Mouse (Mus musculus): ENCODE measurements around the gene Vill. TPM values are rescaled to one million over a fixed set of nuclear protein-coding genes. Genes with fewer than 3 reads are reported as not detected.
A peak's percentile ranks its signal among the peaks of the same experiment; 100 is the strongest.

Vill gene
- total RNA-seq, 4 experiments from 2014 or later = 2.4 to 4.6 (median 4.4) TPM

DNA sequence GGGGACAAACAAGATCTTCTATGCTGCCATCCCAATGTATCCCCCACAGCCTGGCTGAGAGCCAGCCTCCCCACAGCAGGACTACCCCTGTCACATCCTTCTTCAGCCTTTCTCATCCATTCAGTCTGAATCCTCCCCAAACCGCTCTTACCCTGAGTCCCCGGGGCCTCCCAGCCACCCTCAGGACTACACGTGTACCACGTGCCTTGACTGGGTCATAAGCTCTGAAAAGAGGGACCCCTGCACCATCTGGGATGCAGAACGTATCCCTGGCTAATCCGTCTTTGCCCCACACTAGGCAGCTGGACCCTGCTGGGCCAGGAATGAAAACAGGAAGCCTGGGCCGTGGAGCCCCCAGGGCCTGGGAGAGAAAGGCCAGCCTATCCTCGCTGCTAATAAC lies 29.5 kb downstream of the Vill start:
- DNase-seq = no peak

GRCm38 (mm10) chr9:119082656-119083430 lies 30.3 kb downstream of the Vill start:
- DNase-seq = no peak

GRCm38 (mm10) chr9:119083966-119084365 lies 31.4 kb downstream of the Vill start:
- DNase-seq = no peak

GRCm38 (mm10) chr9:119086451-119086850 lies 33.9 kb downstream of the Vill start:
- no peak for DNase-seq

GRCm38 (mm10) chr9:119087309-119087708 lies 34.7 kb downstream of the Vill start:
- no peak for DNase-seq

- DNase-seq = peak; percentile 94
Observed at GRCm38 (mm10) chr9:119088148-119088801, 35.7 kb downstream of the Vill start.

DNA sequence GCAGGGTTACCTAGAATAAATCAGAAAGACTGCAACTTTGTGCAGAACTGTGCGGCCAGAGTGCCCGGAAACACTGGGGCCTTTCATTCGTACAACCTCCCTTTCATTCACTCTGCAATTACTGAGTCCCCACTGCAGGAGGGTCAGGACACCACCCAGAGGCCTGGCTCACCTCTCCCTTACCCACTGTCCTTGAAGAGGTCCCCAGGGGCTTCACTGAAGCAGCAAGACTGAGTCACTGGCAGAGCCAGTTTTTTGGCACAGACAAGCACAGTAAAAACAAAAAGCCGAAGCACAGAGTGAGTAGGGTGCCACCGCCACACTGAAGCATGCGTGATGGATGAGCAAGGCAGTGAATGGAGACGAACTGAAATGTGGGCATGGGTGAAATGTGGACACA lies 36.9 kb downstream of the Vill start:
- DNase-seq = no peak

DNA sequence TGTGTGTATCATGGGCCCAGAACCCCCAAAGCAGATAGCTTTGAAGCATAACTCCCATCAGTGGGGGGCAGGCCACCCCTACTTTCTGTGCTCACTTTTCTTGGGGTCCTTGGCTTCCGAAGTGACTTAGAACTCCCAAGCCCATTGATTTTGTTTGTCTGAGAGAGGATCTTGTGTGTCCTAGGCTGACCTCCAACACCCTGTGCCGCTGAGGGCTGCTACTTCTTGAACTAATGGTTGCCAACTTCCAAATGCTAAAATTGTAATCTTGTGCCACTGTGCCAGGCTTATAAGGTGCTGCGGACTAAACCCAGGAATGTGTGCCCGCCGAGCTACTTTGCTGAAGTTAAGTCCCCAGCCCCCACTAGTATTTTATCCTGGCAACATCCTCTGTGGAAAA lies 37.9 kb downstream of the Vill start:
- no peak for DNase-seq

- DNase-seq = no peak
Observed at GRCm38 (mm10) chr9:119091581-119092310, 39.2 kb downstream of the Vill start.

GRCm38 (mm10) chr9:119092473-119093418 lies 40.2 kb downstream of the Vill start:
- DNase-seq = no peak

GRCm38 (mm10) chr9:119093419-119094295 lies 41.1 kb downstream of the Vill start, which contains the start of gene Plcd1:
Gene Plcd1 (minus strand): TSS chr9:119093502.
- peak; percentile 78 for DNase-seq

DNA sequence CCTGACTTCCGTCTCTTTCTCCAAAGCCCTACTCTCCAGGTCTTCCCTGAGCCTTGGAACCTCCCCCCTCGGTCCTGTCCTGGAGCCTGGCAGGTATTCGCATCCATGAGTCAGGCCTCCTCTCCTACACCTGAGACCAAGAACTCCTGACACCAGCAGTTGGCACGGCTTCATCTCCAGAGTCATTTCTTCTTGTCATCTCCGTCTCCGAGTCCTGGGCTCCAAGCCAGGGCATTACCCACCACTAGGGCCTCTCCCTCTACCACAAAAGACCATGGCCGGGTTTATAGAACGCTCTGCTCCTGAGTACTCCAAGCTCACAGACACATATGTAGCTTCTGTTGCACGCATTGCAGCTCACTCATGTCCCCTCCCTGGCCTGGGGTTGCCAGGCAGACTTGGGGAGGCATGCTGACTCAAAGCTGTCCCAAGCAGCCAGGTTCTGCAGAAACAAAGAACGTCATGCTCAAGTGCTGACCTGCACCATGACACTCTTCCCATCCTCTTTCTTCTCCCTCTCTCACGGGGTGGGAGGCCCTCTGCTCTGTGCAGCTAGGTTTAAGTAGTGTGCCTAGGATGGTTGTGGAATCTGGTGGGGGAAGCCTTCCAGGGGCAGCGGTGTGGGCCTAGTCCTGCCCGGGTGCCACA lies 42.0 kb downstream of the Vill start:
- no peak for DNase-seq

GRCm38 (mm10) chr9:119100177-119100898 lies 47.8 kb downstream of the Vill start:
- DNase-seq = no peak

GRCm38 (mm10) chr9:119101992-119102782 lies 49.6 kb downstream of the Vill start, which contains the start of gene Dlec1:
Gene Dlec1 (plus strand): TSS chr9:119102478.
- DNase-seq = peak; percentile 79

DNA sequence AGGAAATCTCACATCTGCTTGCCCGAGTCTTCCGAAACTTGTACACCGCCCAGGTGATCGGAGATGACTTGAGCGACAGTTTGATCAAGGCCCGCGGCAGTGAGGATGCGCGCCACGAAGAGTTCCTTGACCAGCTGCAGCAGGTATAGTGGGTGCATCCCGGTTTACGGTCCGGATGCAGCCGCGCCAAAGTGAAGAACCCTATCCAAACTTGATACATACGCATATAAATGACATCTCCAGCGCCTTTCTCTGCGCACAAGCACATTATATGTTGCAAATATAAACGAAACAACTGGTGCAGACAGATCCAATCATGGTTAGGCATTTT lies 50.2 kb downstream of the Vill start:
- DNase-seq = no peak

- DNase-seq = no peak
Observed at GRCm38 (mm10) chr9:119107566-119107965, 55.0 kb downstream of the Vill start.

DNA sequence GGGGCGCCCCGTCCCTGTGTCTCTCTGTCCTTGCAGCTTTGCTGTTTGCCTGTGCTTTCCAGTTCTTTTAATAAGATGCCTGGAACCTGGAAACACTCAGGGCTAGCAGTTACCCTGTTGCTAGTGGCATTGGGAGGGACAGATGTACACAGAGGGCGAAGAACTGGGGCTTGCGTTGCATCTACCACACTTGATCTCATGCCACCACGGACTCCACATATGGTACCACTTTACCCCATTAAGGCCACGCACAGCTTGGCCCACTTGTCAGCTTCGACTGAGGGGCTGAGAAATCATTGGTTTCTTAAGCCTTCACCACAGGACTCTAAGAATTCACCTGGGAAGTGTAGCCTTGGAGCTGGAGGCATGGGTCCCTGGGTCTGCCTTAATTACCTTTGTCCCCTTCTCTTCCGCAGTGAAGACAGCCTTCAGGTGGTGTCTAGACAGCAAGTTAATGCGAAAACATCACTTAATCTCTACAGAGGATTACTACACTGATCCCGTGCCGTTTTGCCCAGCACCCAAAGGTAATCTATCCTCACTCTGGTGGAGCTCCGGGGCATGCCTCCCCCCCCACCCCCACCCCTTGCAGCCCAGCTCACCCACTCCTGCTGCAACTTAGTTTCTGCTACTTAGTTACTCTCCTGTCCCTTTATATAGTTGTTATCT lies 57.2 kb downstream of the Vill start:
- no peak for DNase-seq

- DNase-seq = no peak
Observed at GRCm38 (mm10) chr9:119110640-119111039, 58.1 kb downstream of the Vill start.

Data from adrenal gland, adult 8-10 months (tissue).